Mouse (Mus musculus): ENCODE measurements around the gene Grik4. TPM values are rescaled to one million over a fixed set of nuclear protein-coding genes. Genes with fewer than 3 reads are reported as not detected.

The Grik4 gene
- polyA plus RNA-seq, 1 experiment from 2014 or later: 0.49 TPM

DNA sequence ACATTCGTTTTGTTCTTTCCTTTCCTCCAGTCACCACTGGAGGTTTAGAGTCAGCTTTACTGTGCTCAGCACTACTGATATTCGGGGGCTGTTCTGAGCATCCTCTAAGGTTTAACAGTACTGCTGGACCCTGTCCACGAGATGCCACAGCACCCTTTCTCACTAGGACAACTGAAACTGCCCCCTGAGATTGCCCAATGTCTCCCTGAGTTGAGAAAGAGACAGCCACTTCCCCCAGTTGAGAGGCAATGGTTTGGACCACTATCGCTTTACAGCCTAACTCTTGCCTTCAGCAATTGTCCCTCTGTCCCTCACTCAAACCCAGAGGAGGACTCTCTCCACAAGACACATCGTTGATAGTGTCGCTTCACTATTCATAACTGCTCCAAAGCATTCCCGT is 238.4 kb downstream of the Grik4 start:
- Histone ChIP-seq H3K36me3 (replicated peaks; ENCODE audit: control insufficient read depth, insufficient read depth, low read depth, low read length) (no peaks in the 10 kb centered on the region), H3K4me3 (ENCODE audit: low read depth, low read length) (no peak overlapping the region), H3K27me3 (ENCODE audit: control insufficient read depth, insufficient read depth, low read length) (no peaks in the 10 kb centered on the region), H3K9me3 (replicated peaks; ENCODE audit: control insufficient read depth, low read length) (no peaks in the 10 kb centered on the region), H3K4me1 (ENCODE audit: control insufficient read depth, insufficient read depth, low read length) (no peaks in the 10 kb centered on the region), H3K27ac (replicated peaks; ENCODE audit: low read depth, low read length) (no peak overlapping the region), H3K9ac (replicated peaks; ENCODE audit: low read length) (no peak overlapping the region), H3K4me2 (ENCODE audit: low read depth, low read length) (no peak overlapping the region)
- ATAC-seq (replicated peaks; ENCODE audit: insufficient number of reproducible peaks, low FRiP score, low TSS enrichment, low read depth) (no peak), DNase-seq (ENCODE audit: low spot score) (no peak)
- WGBS: 79% methylated on average over 7 of the region's 7 CpGs

DNA sequence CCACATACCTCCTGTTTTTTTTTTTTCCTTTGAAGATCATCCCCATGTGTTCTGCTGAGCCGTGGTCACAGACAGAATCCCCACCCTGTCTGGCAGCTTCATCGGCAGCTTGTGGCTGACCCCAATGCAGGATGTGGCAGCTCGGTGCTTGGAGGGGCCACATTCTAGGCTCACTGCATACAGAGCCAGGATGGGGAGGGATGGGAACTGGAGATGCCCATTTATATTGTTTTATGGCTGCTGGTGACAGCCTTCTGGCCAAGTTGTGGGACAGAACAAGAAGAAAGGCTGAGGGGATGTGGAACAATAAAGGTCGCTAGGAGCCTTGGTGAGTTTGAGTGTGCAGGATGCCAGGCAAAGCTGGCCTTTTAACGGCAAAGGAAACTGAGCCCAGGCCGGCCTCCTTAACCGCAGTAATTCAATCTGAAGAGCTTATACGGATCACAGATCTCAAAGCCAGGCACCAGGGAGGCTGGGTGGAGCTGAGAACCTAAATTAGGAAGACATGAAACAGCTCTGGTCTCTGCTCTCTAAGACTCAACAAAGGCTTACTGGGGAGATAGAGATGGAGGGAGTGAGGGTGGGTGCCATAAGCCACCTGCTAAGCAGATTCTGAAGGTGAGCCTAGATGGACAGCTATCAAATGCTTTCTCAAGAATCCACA is 241.0 kb downstream of the Grik4 start:
- WGBS: 44% methylated on average over 8 of the region's 8 CpGs
- H3K9me3 ChIP-seq (replicated peaks; ENCODE audit: control insufficient read depth, low read length): no peaks in the 10 kb centered on the region

DNA sequence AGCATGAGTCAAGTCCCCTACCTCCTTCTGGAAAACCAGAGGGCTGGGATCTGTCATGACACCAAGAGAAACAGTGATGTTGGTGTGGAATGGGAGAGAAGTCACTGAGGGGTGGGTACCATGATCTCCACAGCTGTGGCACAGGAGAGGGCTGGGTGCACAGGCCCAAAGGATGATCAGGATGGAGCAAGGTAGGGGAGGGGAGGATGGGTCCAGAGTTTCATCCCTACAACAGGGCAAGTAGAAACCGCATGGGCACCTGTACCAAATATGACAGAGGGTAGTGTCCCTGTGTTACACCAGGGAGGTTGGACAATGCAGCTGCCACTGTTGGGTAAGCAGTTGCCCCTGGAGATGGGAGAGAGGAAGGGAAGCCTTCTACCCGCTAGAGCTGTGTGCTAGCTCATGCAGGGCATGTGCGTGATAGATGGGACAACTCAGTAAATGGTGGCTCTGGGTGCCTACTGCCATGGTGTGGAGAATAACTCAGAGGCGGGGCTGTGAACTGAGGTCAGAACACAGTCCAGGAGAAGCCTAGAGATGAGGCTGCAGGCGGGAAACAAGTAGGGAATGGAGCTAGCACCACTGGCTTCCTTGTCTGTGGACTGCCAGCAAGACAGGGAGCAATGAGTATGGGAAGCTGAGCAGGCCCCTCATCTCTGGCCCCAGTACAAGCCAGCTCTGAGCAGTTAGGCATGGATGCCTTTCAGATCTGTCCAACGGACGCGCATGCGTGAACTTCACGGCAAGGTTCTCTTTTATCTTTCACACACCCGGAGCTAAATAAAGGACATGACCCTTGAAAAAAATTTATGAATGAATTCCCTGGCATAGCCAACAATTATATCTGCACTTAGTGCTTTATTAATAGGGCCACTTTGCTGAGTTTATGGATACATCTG is 241.8 kb downstream of the Grik4 start:
- H3K4me1 ChIP-seq (ENCODE audit: control insufficient read depth, insufficient read depth, low read length): no peaks in the 10 kb centered on the region
- no peak overlapping the region for H3K9ac ChIP-seq (replicated peaks; ENCODE audit: low read length)
- DNase-seq (ENCODE audit: low spot score) (no peak), ATAC-seq (replicated peaks; ENCODE audit: insufficient number of reproducible peaks, low FRiP score, low TSS enrichment, low read depth) (no peak)
- no peaks in the 10 kb centered on the region for H3K9me3 ChIP-seq (replicated peaks; ENCODE audit: control insufficient read depth, low read length)
- WGBS: 82% methylated on average over 11 of the region's 11 CpGs
- no peaks in the 10 kb centered on the region for H3K36me3 ChIP-seq (replicated peaks; ENCODE audit: control insufficient read depth, insufficient read depth, low read depth, low read length)
- H3K4me2 ChIP-seq (ENCODE audit: low read depth, low read length): no peak overlapping the region
- H3K27ac ChIP-seq (replicated peaks; ENCODE audit: low read depth, low read length): no peak overlapping the region
- no peaks in the 10 kb centered on the region for H3K27me3 ChIP-seq (ENCODE audit: control insufficient read depth, insufficient read depth, low read length)
- H3K4me3 ChIP-seq (ENCODE audit: low read depth, low read length): no peak overlapping the region

More for the DNA sequence above, 241.0 kb downstream of the Grik4 start:
- H3K9ac ChIP-seq (replicated peaks; ENCODE audit: low read length): no peak overlapping the region
- H3K27ac ChIP-seq (replicated peaks; ENCODE audit: low read depth, low read length): no peak overlapping the region
- no peak for ATAC-seq (replicated peaks; ENCODE audit: insufficient number of reproducible peaks, low FRiP score, low TSS enrichment, low read depth)
- no peak overlapping the region for H3K4me2 ChIP-seq (ENCODE audit: low read depth, low read length)
- no peak overlapping the region for H3K4me3 ChIP-seq (ENCODE audit: low read depth, low read length)
- no peaks in the 10 kb centered on the region for H3K4me1 ChIP-seq (ENCODE audit: control insufficient read depth, insufficient read depth, low read length)
- no peaks in the 10 kb centered on the region for H3K27me3 ChIP-seq (ENCODE audit: control insufficient read depth, insufficient read depth, low read length)
- H3K36me3 ChIP-seq (replicated peaks; ENCODE audit: control insufficient read depth, insufficient read depth, low read depth, low read length): no peaks in the 10 kb centered on the region
- no peak for DNase-seq (ENCODE audit: low spot score)

DNA sequence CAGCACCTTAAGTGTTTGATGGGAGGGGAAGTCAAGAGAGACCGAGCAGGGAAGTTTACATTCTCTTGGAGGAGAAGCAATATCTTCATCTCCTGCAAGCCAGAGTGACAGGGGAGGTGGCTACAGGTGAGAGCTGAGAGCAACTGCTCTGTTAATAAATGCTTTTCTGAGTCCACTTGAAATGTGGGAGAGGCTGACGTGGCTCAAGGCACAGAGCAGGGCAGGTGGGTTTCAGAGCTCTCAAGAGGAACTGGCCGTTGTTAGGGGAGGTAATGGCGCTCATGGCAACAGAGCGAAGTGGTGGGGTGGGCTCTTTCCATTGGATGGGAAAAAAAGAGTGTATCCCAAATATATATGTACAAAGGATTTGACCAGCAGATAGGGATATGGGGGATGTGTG is 242.6 kb downstream of the Grik4 start:
- H3K9ac ChIP-seq (replicated peaks; ENCODE audit: low read length): no peak overlapping the region
- ATAC-seq (replicated peaks; ENCODE audit: insufficient number of reproducible peaks, low FRiP score, low TSS enrichment, low read depth) (no peak), DNase-seq (ENCODE audit: low spot score) (no peak)
- no peak overlapping the region for H3K27ac ChIP-seq (replicated peaks; ENCODE audit: low read depth, low read length)
- H3K4me2 ChIP-seq (ENCODE audit: low read depth, low read length): no peak overlapping the region
- no peaks in the 10 kb centered on the region for H3K4me1 ChIP-seq (ENCODE audit: control insufficient read depth, insufficient read depth, low read length)
- H3K27me3 ChIP-seq (ENCODE audit: control insufficient read depth, insufficient read depth, low read length): no peaks in the 10 kb centered on the region
- H3K4me3 ChIP-seq (ENCODE audit: low read depth, low read length): no peak overlapping the region
- 85% methylated on average over 5 of the region's 5 CpGs for WGBS
- H3K36me3 ChIP-seq (replicated peaks; ENCODE audit: control insufficient read depth, insufficient read depth, low read depth, low read length): no peaks in the 10 kb centered on the region
- no peaks in the 10 kb centered on the region for H3K9me3 ChIP-seq (replicated peaks; ENCODE audit: control insufficient read depth, low read length)

DNA sequence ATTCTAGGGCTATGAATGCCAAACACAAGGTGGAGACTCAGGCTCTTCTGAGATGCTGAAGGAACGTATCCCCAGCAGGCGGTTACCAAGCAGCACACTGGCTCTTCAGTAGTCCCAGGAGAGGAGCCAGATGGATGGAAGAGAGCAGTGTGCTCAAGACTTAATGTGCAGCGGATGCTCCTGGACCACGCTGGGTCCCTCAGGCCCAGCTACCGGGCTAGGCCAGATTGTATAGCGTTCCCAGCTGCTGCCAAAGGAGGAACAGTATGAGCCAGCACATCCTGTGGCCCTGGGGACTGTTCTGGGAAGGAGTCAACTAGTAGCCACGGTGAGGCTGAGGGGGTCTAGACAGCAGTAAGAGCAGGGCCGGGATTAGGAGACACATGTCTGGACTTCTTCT is 251.3 kb downstream of the Grik4 start:
- H3K9me3 ChIP-seq (replicated peaks; ENCODE audit: control insufficient read depth, low read length): no peaks in the 10 kb centered on the region
- no peak overlapping the region for H3K4me3 ChIP-seq (ENCODE audit: low read depth, low read length)
- DNase-seq (ENCODE audit: low spot score): no peak
- ATAC-seq (replicated peaks; ENCODE audit: insufficient number of reproducible peaks, low FRiP score, low TSS enrichment, low read depth): no peak
- H3K27ac ChIP-seq (replicated peaks; ENCODE audit: low read depth, low read length): no peak overlapping the region
- H3K36me3 ChIP-seq (replicated peaks; ENCODE audit: control insufficient read depth, insufficient read depth, low read depth, low read length): no peaks in the 10 kb centered on the region
- WGBS: 83% methylated on average over 8 of the region's 8 CpGs
- H3K4me2 ChIP-seq (ENCODE audit: low read depth, low read length): no peak overlapping the region
- no peaks in the 10 kb centered on the region for H3K4me1 ChIP-seq (ENCODE audit: control insufficient read depth, insufficient read depth, low read length)
- H3K9ac ChIP-seq (replicated peaks; ENCODE audit: low read length): no peak overlapping the region
- no peaks in the 10 kb centered on the region for H3K27me3 ChIP-seq (ENCODE audit: control insufficient read depth, insufficient read depth, low read length)

DNA sequence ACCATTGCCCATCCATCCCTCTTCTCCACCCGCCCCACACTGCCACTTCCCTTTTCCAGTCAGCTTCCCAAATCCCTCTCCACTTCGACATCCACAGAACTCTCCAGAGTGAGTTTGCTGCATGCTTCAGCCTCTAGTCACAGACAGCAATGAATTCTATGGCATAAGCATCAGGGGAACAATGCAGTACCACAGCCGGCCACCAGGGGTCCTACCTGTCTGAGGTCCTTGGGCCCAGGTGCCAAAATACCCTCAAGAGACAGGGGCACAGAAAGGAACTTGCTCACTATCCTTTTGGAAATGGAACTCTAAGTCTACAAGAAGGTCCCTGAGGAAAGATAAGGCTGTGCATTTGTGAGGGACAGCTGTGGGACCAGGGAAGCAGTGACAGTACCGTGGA is 256.1 kb downstream of the Grik4 start:
- DNase-seq (ENCODE audit: low spot score) (peak; percentile 75), ATAC-seq (replicated peaks; ENCODE audit: insufficient number of reproducible peaks, low FRiP score, low TSS enrichment, low read depth) (no peak)
- Histone ChIP-seq H3K4me3 (ENCODE audit: low read depth, low read length) (no peak overlapping the region), H3K9me3 (replicated peaks; ENCODE audit: control insufficient read depth, low read length) (no peaks in the 10 kb centered on the region), H3K27me3 (ENCODE audit: control insufficient read depth, insufficient read depth, low read length) (no peaks in the 10 kb centered on the region), H3K4me2 (ENCODE audit: low read depth, low read length) (no peak overlapping the region), H3K36me3 (replicated peaks; ENCODE audit: control insufficient read depth, insufficient read depth, low read depth, low read length) (no peaks in the 10 kb centered on the region), H3K9ac (replicated peaks; ENCODE audit: low read length) (no peak overlapping the region), H3K4me1 (ENCODE audit: control insufficient read depth, insufficient read depth, low read length) (no peaks in the 10 kb centered on the region), H3K27ac (replicated peaks; ENCODE audit: low read depth, low read length) (no peak overlapping the region)
- 35% methylated on average over 4 of the region's 4 CpGs for WGBS

DNA sequence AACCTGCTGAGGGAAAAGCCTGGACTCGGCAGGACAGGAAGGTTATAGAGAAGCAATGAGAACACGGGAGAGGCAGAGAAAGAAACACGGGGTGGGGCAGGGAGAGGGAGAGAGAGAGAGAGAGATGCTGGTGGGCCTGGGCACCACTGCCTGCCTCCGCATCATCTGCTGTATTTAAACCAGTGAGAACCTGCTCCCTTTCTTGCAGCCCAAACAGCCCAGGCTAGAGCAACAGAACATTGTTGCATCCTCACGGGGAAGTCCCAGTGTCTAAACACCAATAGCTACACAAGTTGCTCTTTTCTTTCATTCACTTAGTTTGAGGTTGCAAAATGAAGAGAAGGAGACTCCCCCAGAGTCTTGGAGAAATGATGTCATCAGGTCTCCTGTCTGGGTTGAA is 258.2 kb downstream of the Grik4 start:
- Histone ChIP-seq H3K9me3 (replicated peaks; ENCODE audit: control insufficient read depth, low read length) (no peaks in the 10 kb centered on the region), H3K4me2 (ENCODE audit: low read depth, low read length) (no peak overlapping the region), H3K27ac (replicated peaks; ENCODE audit: low read depth, low read length) (no peak overlapping the region)

DNA sequence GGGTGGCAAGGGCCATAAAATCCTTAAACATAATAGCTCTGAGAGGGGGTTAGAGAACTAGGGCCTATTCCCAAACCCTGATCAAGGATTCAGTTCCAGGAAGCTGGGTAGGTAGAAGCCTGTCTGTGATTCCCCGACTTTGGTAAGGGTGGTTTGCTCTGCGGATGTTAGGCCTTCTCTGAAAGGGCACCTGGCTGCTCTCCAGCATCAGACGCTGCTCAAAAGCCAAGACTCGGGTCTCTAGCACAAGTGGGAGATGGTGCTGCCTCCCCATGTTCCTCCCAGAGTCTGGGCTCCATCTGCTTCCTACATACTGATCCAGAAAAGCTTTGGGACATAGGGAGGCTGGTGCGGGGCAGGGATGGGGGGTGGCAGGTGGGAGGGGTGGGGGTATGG is 270.3 kb downstream of the Grik4 start:
- H3K9ac ChIP-seq (replicated peaks; ENCODE audit: low read length): no peak overlapping the region

More for the DNA sequence above, 258.2 kb downstream of the Grik4 start:
- WGBS: 82% methylated on average over 5 of the region's 5 CpGs
- ATAC-seq (replicated peaks; ENCODE audit: insufficient number of reproducible peaks, low FRiP score, low TSS enrichment, low read depth): no peak
- Histone ChIP-seq H3K9ac (replicated peaks; ENCODE audit: low read length) (no peak overlapping the region), H3K4me3 (ENCODE audit: low read depth, low read length) (no peak overlapping the region), H3K4me1 (ENCODE audit: control insufficient read depth, insufficient read depth, low read length) (no peaks in the 10 kb centered on the region), H3K36me3 (replicated peaks; ENCODE audit: control insufficient read depth, insufficient read depth, low read depth, low read length) (no peaks in the 10 kb centered on the region), H3K27me3 (ENCODE audit: control insufficient read depth, insufficient read depth, low read length) (no peaks in the 10 kb centered on the region)
- no peak for DNase-seq (ENCODE audit: low spot score)

More for the DNA sequence above, 270.3 kb downstream of the Grik4 start:
- Histone ChIP-seq H3K36me3 (replicated peaks; ENCODE audit: control insufficient read depth, insufficient read depth, low read depth, low read length) (no peaks in the 10 kb centered on the region), H3K9me3 (replicated peaks; ENCODE audit: control insufficient read depth, low read length) (no peaks in the 10 kb centered on the region), H3K27ac (replicated peaks; ENCODE audit: low read depth, low read length) (no peak overlapping the region), H3K27me3 (ENCODE audit: control insufficient read depth, insufficient read depth, low read length) (no peaks in the 10 kb centered on the region; the same call in 1 of the 2 replicates), H3K4me1 (ENCODE audit: control insufficient read depth, insufficient read depth, low read length) (no peaks in the 10 kb centered on the region), H3K4me2 (ENCODE audit: low read depth, low read length) (no peak overlapping the region), H3K4me3 (ENCODE audit: low read depth, low read length) (no peak overlapping the region)
- 75% methylated on average over 5 of the region's 5 CpGs for WGBS
- ATAC-seq (replicated peaks; ENCODE audit: insufficient number of reproducible peaks, low FRiP score, low TSS enrichment, low read depth) (no peak), DNase-seq (ENCODE audit: low spot score) (no peak)

Measured in embryonic facial prominence, embryonic 11.5 days (tissue).